Mouse (Mus musculus) cerebellum, adult 2 months (tissue): ENCODE data around the gene Zmpste24.

ENCODE experiments used
- CTCF ChIP-seq: fragments of 200-500 bp; IDR thresholded peaks from 2 replicates; pipeline ENCODE4 v1.5.1; 2011; ENCODE audit warnings: low read depth, mild to moderate bottlenecking, control low read depth, low read length, moderate library complexity, borderline replicate concordance; ENCODE audit not compliant: insufficient read depth
- POLR2A ChIP-seq: fragments of 200-500 bp; IDR thresholded peaks from 2 replicates; pipeline ENCODE4 v1.6.1; 2011; ENCODE audit warnings: low read length, control low read depth, borderline replicate concordance; ENCODE audit not compliant: insufficient read depth

DNA sequence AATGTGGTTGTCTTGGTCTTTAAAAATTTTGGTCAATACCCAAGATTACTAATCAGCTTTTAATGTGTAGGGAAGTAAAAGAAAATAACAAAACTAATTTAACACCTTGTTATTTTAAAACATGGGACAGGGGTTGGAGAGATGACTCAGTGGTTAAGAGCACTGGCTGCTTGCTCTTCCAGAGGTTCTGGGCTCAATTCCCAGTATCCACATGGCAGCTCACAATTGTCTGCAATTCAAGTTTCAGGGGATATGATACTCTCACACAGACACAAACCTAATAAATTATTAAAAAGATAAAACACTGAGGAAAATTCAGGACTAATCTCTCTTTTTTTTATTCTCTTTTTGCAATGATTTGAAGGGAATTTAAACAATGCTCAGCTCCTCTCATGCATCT, 13.5 kb downstream of the Zmpste24 start:
- TF ChIP-seq CTCF (no peak), POLR2A (no peak)
